Mouse (Mus musculus) left cerebral cortex, adult 18-20 months (tissue): ENCODE measurements around the gene Tnr. TPM values are rescaled to one million over a fixed set of nuclear protein-coding genes. Genes with fewer than 3 reads are reported as not detected.

Experiments used
- DNase-seq, 2 experiments: peaks; one replicate each; pipeline ENCODE4 v3.0.0; 2021 to 2022; ENCODE audit warnings: low spot score in 2 of 2, mixed read lengths in 1 of 2
- total RNA-seq, 2 experiments: library from RNA; stranded (reverse); gene quantifications; 2 replicates each; pipeline ENCODE4 v1.2.3; 2021

Gene Tnr
- total RNA-seq, 2 experiments from 2014 or later: 117 TPM

- DNase-seq: no peak
Observed at GRCm38 (mm10) chr1:159621321-159621720, 97.8 kb downstream of the Tnr start.

GRCm38 (mm10) chr1:159629119-159629518, 105.5 kb downstream of the Tnr start:
- peak in 1 of 2 experiments; percentile 32 for DNase-seq

- no peak for DNase-seq
Observed at GRCm38 (mm10) chr1:159629822-159630589, 106.4 kb downstream of the Tnr start.

- DNase-seq: no peak
Observed at GRCm38 (mm10) chr1:159632558-159632957, 109.0 kb downstream of the Tnr start.

DNA sequence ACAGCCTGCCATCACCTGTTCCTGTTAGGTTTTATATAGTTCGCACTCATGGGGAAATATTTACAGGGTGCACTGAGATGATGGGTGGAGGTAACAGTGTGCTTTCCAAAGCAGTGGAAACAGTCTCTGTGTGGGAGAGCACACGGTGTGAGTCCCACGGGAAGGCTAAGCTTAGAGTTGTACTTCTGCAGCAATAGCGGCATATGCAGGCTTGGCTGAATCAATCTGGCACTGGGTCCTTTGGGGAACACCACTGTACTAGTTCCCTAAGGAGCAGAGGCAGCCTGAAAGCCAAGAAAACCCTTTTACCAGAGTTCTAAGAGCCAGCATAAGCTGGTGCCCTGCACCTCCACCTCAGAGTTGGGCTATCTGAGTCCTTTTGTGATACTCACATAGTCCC, 115.8 kb downstream of the Tnr start:
- peak in 1 of 2 experiments; percentile 14 for DNase-seq

- no peak for DNase-seq
Observed at GRCm38 (mm10) chr1:159645719-159646118, 122.2 kb downstream of the Tnr start.

GRCm38 (mm10) chr1:159650486-159650885, 126.9 kb downstream of the Tnr start:
- no peak for DNase-seq

DNA sequence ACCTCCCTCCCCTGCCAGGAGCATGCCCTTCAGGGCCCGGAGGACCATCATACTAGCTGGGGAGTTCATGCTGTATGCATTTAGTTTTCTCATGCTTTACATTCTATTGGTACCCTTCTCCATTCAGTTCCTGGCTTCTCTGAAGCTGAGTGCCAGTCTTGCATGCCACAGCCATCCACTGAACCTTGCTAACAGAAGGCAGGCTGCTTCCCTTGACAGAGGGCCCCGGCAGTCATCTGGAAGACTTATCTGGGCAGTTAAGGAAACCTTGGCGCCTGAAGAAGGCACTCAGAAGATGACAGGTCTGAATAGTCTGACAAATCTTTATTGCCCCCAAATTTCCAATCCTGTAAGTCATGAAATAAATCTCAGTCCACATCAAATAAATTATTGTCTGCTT, 131.7 kb downstream of the Tnr start:
- no peak for DNase-seq

DNA sequence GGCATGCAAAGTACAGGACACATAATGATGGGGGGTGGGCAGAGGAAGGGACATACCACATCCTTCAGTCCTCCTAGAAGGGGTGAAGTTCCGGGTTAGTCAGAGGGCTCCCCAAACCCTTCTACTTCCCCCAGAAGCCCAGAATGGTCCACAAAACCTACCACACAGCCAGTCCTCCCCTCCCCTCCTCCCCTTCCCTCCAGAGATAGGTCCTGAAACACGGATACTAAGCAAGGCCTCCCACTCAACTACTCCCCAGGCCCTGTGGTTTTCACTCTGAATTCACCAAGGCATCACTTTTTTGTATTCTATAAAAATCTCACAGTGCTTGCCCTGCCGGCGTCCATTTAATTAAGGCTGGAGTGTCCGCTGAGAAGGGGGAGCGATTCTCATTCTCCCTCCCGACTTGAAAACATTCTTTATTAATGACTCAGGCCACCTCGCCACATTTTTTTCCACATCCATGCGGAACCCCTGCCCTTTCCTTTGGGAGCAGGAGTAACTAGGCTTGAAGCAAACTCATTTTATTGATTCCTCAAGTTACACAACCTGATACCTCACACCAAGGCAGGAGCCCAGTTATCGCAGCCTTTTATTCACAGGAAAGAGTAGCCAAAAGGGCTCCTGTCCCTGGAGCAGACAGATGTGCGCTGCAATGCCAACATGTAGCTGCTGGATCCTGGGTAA, 134.4 kb downstream of the Tnr start:
- no peak for DNase-seq

- DNase-seq: no peak
Observed at GRCm38 (mm10) chr1:159660620-159661501, 137.3 kb downstream of the Tnr start.

GRCm38 (mm10) chr1:159664496-159664895, 140.9 kb downstream of the Tnr start:
- DNase-seq: no peak

DNA sequence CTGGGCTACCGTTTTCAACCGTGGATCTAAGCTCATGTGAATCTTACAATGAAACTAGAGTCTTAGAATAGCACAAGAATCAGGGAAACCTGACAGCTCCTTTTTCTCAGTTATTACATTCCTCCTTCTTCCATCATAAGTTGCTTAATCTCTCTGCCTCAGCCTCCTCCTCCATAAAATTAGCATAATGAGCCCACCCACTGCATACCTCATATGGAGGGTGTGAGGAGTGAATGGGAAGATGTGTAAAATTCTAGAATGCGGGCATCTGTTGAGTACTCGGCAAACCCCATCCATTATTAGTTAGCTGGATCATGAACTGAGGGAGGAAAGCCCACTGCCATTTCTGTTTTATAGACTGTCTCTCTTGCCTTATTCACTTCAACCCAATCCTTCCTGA, 141.4 kb downstream of the Tnr start:
- peak in 1 of 2 experiments; percentile 46 for DNase-seq

- DNase-seq: peak; percentile 60 to 63
Observed at GRCm38 (mm10) chr1:159670629-159671150, 147.1 kb downstream of the Tnr start.

GRCm38 (mm10) chr1:159671181-159671580, 147.6 kb downstream of the Tnr start:
- no peak for DNase-seq

DNA sequence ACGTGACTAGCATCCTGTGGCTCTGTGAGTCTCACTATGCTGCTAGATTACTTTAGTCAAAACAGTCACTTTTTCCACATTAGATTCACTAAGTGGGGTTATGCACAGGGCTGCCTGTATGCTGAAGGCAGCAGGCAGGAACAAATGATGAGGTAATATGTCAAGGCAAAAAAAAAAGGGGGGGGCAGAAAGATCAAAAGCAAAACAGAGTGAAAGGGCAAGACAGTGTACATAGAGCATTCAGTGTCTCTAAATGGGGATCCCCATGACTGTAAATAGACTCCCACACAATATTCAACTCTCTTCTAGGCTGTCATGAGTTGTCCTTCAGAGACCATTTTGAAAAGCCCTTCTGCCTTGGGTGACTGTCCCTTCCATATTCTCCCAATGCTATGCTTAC, 150.7 kb downstream of the Tnr start:
- no peak for DNase-seq

DNA sequence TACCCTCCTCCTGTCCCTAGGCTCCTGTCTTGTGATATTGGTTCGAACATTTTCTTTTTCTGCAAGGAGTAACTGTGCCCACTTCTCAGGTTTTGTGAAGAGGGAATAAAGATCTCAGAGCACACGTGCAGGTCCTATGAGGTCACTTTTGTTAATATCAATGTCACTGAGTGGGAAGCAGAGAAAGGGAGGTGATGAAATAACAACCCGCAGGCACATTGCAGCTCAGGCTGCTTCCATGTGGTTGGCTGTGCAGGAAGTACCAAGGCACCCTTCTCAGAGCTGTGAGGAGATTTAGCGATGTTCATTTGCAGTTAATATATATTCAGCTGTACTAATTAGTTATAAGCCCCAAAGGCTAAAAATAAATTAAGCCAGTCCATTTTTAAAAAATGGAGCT, 151.9 kb downstream of the Tnr start:
- no peak for DNase-seq

DNA sequence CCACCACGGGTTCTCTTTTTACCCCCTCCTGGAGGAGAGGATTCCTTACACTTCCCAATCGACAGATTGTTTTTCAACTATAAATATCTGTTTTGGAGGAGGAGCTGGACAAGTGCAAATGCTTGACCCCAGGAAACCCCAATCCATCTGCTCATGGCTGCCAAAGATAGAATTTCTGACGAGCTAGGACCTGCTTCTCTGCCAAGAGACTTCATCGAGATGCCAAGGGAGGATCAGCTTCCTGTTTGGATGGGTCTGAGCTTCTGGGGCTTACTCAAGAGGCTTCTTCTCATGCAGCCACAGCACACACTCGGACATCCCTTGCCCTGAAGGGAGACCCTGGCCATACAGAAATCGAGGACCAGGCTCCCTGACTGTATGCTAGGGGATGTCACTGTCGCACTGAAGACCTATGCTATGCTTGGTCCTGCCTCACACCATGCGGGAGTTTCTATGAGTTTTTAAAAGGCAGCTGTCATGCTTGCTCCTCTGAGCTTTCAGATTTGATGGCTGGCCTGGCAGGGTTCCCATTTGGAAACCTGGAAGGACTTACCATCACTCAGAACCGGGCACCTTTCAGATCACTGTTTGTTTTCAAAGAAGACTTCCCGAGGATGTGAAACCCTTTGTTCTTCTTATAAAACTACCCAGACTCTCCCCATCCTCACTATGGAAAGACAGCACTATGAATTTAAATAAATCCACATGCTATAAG, 154.8 kb downstream of the Tnr start:
- no peak for DNase-seq

- no peak for DNase-seq
Observed at GRCm38 (mm10) chr1:159681252-159681651, 157.7 kb downstream of the Tnr start.

GRCm38 (mm10) chr1:159686476-159687231, 163.1 kb downstream of the Tnr start:
- peak; percentile 37 to 59 for DNase-seq

DNA sequence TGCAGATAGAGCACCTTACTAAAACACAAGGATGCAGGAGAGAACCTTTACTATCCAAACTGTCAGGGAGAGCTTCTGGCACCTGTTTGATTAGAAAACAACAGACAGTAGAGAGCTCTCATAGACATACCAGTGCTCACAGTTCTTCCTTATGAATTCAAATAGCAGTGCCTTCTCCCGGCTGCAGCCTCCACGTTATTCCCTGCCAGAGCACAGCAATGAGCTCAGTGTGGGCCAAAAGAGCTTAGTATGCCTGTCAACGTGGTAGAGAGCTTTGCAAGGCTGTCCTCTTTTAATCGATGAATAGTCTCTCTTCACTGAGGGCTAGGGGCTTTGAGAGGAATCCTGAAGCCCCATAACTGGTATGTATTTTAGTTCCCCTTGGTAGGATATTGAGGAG, 173.1 kb downstream of the Tnr start:
- no peak for DNase-seq
